Mouse (Mus musculus) CH12.LX (cell line): Measurements from ENCODE around the gene Tnfsf12. TPM values are rescaled to one million over a fixed set of nuclear protein-coding genes. Genes with fewer than 3 reads are reported as not detected.

Experiments used
- DNase-seq: peaks from one replicate; pipeline ENCODE4 v3.0.0-alpha.2; 2013; ENCODE audit errors: extremely low read depth
- H3K27ac ChIP-seq: 2 replicates; pipeline ENCODE4 v1.5.1; 2012; ENCODE audit warnings: low read depth, mild to moderate bottlenecking, control low read depth, moderate library complexity; ENCODE audit not compliant: insufficient read depth
- H3K27me3 ChIP-seq: replicated peaks from 2 replicates; pipeline ENCODE3; 2012; ENCODE audit warnings: inconsistent platforms
- H3K36me3 ChIP-seq, 2 experiments: replicated peaks in 1 of 2; 2 replicates each; pipeline versions ENCODE3 to v1.6.1; 2012; ENCODE audit warnings: inconsistent platforms in 1 of 2, low read length in 1 of 2, mild to moderate bottlenecking in 1 of 2, mixed read lengths in 1 of 2, moderate library complexity in 1 of 2; ENCODE audit not compliant: control insufficient read depth in 1 of 2, insufficient read depth in 1 of 2
- H3K4me1 ChIP-seq, 2 experiments: 2 replicates each; pipeline ENCODE4 v1.6.1; 2012; ENCODE audit warnings: inconsistent platforms in 1 of 2, moderate library complexity in 1 of 2; ENCODE audit not compliant: insufficient read depth in 2 of 2, control insufficient read depth in 1 of 2
- H3K4me2 ChIP-seq: 2 replicates; pipeline ENCODE4 v1.6.1; 2012; ENCODE audit warnings: low read depth, mild to moderate bottlenecking, control low read depth; ENCODE audit not compliant: poor library complexity, insufficient read depth, severe bottlenecking
- H3K4me3 ChIP-seq, 3 experiments: fragments of 150-350 bp in 1 of 3; sonication (generic) in 1 of 3; replicated peaks in 1 of 3; 2 replicates each; pipeline versions ENCODE3 to v1.5.1; 2011 to 2012; ENCODE audit warnings: low read depth in 2 of 3, low read length in 2 of 3, mild to moderate bottlenecking in 2 of 3, moderate library complexity in 2 of 3, control low read depth in 1 of 3, improper control_type of control experiment in 1 of 3, inconsistent platforms in 1 of 3, mixed read lengths in 1 of 3; ENCODE audit not compliant: poor library complexity in 1 of 3
- H3K79me2 ChIP-seq: replicated peaks from 2 replicates; pipeline ENCODE4 v1.6.1; 2012; ENCODE audit warnings: mild to moderate bottlenecking, moderate library complexity; ENCODE audit not compliant: control insufficient read depth, poor library complexity, insufficient read depth, severe bottlenecking; ENCODE audit errors: extremely low read depth
- H3K9ac ChIP-seq: 2 replicates; pipeline ENCODE4 v1.6.1; 2012; ENCODE audit warnings: low read depth, mild to moderate bottlenecking, control low read depth, moderate library complexity; ENCODE audit not compliant: insufficient read depth
- H3K9me3 ChIP-seq: replicated peaks from 2 replicates; pipeline ENCODE3; 2012; ENCODE audit warnings: low read length, inconsistent platforms, mixed read lengths
- BHLHE40 ChIP-seq: IDR thresholded peaks from 2 replicates; pipeline ENCODE4 v1.6.1; 2011; ENCODE audit warnings: mild to moderate bottlenecking, low read depth, low read length, improper control_type of control experiment
- CHD1 ChIP-seq: IDR thresholded peaks from 2 replicates; pipeline ENCODE4 v1.6.1; 2012; ENCODE audit warnings: low read depth, low read length, improper control_type of control experiment, inconsistent platforms
- CHD2 ChIP-seq: IDR thresholded peaks from 2 replicates; pipeline ENCODE4 v1.6.1; 2011; ENCODE audit warnings: low read length, improper control_type of control experiment
- CTCF ChIP-seq, 2 experiments: IDR thresholded peaks in 1 of 2; conservative IDR thresholded peaks in 1 of 2; 2 replicates each; pipeline ENCODE4 v1.5.1; 2011 to 2012; ENCODE audit warnings: low read depth in 2 of 2, low read length in 2 of 2, improper control_type of control experiment in 1 of 2, inconsistent platforms in 1 of 2, mild to moderate bottlenecking in 1 of 2, moderate library complexity in 1 of 2
- E2F4 ChIP-seq: IDR thresholded peaks from 2 replicates; pipeline ENCODE4 v1.6.1; 2011; ENCODE audit warnings: low read depth, low read length, improper control_type of control experiment; ENCODE audit not compliant: insufficient replicate concordance
- ELF1 ChIP-seq: IDR thresholded peaks from 2 replicates; pipeline ENCODE4 v1.6.1; 2014; ENCODE audit warnings: low read depth, mild to moderate bottlenecking, inconsistent platforms, low read length, improper control_type of control experiment
- EP300 ChIP-seq: IDR thresholded peaks from 2 replicates; pipeline ENCODE4 v1.6.1; 2011; ENCODE audit warnings: low read length, improper control_type of control experiment
- ETS1 ChIP-seq: conservative IDR thresholded peaks from 2 replicates; pipeline ENCODE4 v1.6.1; 2012; ENCODE audit warnings: low read depth, mild to moderate bottlenecking, inconsistent platforms, low read length, improper control_type of control experiment, moderate library complexity
- GABPA ChIP-seq: IDR thresholded peaks from 2 replicates; pipeline ENCODE4 v1.6.1; 2012; ENCODE audit warnings: low read depth, low read length, improper control_type of control experiment, inconsistent platforms; ENCODE audit not compliant: insufficient replicate concordance
- HCFC1 ChIP-seq: IDR thresholded peaks from 2 replicates; pipeline ENCODE4 v1.6.1; 2012; ENCODE audit warnings: low read depth, mild to moderate bottlenecking, inconsistent platforms, low read length, improper control_type of control experiment
- IRF4 ChIP-seq: IDR thresholded peaks from 2 replicates; pipeline ENCODE4 v1.6.1; 2014; ENCODE audit warnings: low read depth, mild to moderate bottlenecking, inconsistent platforms, low read length, improper control_type of control experiment
- JUN ChIP-seq: IDR thresholded peaks from 2 replicates; pipeline ENCODE4 v1.6.1; 2011; ENCODE audit warnings: low read depth, mild to moderate bottlenecking, low read length, improper control_type of control experiment, moderate library complexity; ENCODE audit not compliant: insufficient read depth
- KAT2A ChIP-seq: IDR thresholded peaks from 2 replicates; pipeline ENCODE4 v1.6.1; 2012; ENCODE audit warnings: low read length, improper control_type of control experiment, inconsistent platforms; ENCODE audit not compliant: insufficient replicate concordance
- MAFK ChIP-seq: IDR thresholded peaks from 2 replicates; pipeline ENCODE4 v1.6.1; 2011; ENCODE audit warnings: low read length, improper control_type of control experiment; ENCODE audit not compliant: insufficient replicate concordance
- MAX ChIP-seq: IDR thresholded peaks from 2 replicates; pipeline ENCODE4 v1.6.1; 2011; ENCODE audit warnings: low read length, improper control_type of control experiment
- MAZ ChIP-seq: IDR thresholded peaks from 2 replicates; pipeline ENCODE4 v1.6.1; 2012; ENCODE audit warnings: low read depth, mild to moderate bottlenecking, inconsistent platforms, low read length, improper control_type of control experiment, moderate library complexity
- MEF2A ChIP-seq: IDR thresholded peaks from 2 replicates; pipeline ENCODE4 v1.6.1; 2014; ENCODE audit warnings: low read depth, mild to moderate bottlenecking, inconsistent platforms, low read length, improper control_type of control experiment, borderline replicate concordance
- MXI1 ChIP-seq: IDR thresholded peaks from 2 replicates; pipeline ENCODE4 v1.6.1; 2011; ENCODE audit warnings: mild to moderate bottlenecking, low read depth, low read length, improper control_type of control experiment
- NELFE ChIP-seq: IDR thresholded peaks from 2 replicates; pipeline ENCODE4 v1.6.1; 2011; ENCODE audit warnings: low read depth, low read length, improper control_type of control experiment
- PAX5 ChIP-seq: IDR thresholded peaks from 2 replicates; pipeline ENCODE4 v1.6.1; 2012; ENCODE audit warnings: low read length, inconsistent platforms, mixed read lengths
- POLR2A ChIP-seq: IDR thresholded peaks from 2 replicates; pipeline ENCODE4 v1.6.1; 2011; ENCODE audit warnings: low read depth, mild to moderate bottlenecking, improper control_type of control experiment, low read length
- POLR2AphosphoS2 ChIP-seq: IDR thresholded peaks from 2 replicates; pipeline ENCODE4 v1.6.1; 2011; ENCODE audit warnings: low read depth, low read length, improper control_type of control experiment
- RCOR1 ChIP-seq: conservative IDR thresholded peaks from 2 replicates; pipeline ENCODE4 v1.6.1; 2012; ENCODE audit warnings: low read depth, mild to moderate bottlenecking, inconsistent platforms, low read length, improper control_type of control experiment
- SIN3A ChIP-seq: IDR thresholded peaks from 2 replicates; pipeline ENCODE4 v1.6.1; 2012; ENCODE audit warnings: low read length, improper control_type of control experiment, inconsistent platforms
- SMC3 ChIP-seq: IDR thresholded peaks from 2 replicates; pipeline ENCODE4 v1.6.1; 2011; ENCODE audit warnings: low read depth, low read length, improper control_type of control experiment
- TBP ChIP-seq: conservative IDR thresholded peaks from 2 replicates; pipeline ENCODE4 v1.6.1; 2011; ENCODE audit warnings: low read depth, low read length, improper control_type of control experiment
- TCF12 ChIP-seq: IDR thresholded peaks from 2 replicates; pipeline ENCODE4 v1.6.1; 2014; ENCODE audit warnings: low read depth, mild to moderate bottlenecking, inconsistent platforms, low read length, improper control_type of control experiment
- USF2 ChIP-seq: conservative IDR thresholded peaks from 2 replicates; pipeline ENCODE4 v1.6.1; 2011; ENCODE audit warnings: low read depth, low read length, improper control_type of control experiment
- ZKSCAN1 ChIP-seq: IDR thresholded peaks from 2 replicates; pipeline ENCODE4 v1.6.1; 2012; ENCODE audit warnings: low read depth, inconsistent platforms, low read length, improper control_type of control experiment, borderline replicate concordance
- ZMIZ1 ChIP-seq: IDR thresholded peaks from 2 replicates; pipeline ENCODE4 v1.6.1; 2012; ENCODE audit warnings: low read depth, mild to moderate bottlenecking, inconsistent platforms, low read length, improper control_type of control experiment
- ZNF384 ChIP-seq: IDR thresholded peaks from 2 replicates; pipeline ENCODE4 v1.6.1; 2012; ENCODE audit warnings: low read depth, low read length, improper control_type of control experiment, inconsistent platforms
- dilution Hi-C: fragments of 300-500 bp; cut with MboI; formaldehyde crosslinking; loops from 2 replicates; pipeline ENCODE4 v1.14.3; 2020; ENCODE audit warnings: low sequenced_read_pairs; ENCODE audit not compliant: extremely low pct_unique_long_range_greater_than_20kb, extremely low pct_ligation_motif_present
- in situ Hi-C: fragments of 300-500 bp; cut with MboI; formaldehyde crosslinking; loops from 3 replicates; pipeline ENCODE4 v1.14.3; 2019; ENCODE audit warnings: low sequenced_read_pairs, low pct_ligation_motif_present, low pct_unique_long_range_greater_than_20kb, mixed read lengths
- polyA plus RNA-seq: library from polyadenylated mRNA; unstranded; fragments of >175 nt; gene quantifications from 2 replicates; pipeline ENCODE4 v1.2.1, GENCODE M21; 2012; ENCODE audit warnings: low read depth; ENCODE audit not compliant: insufficient read length
- total RNA-seq, 2 experiments: library from RNA; depleted of rRNA; stranded (reverse); fragments of 300-350 nt in 1 of 2; fragments of >200 nt in 1 of 2; gene quantifications; 2 replicates each; pipeline ENCODE4 v1.2.3; 2012 to 2014

Gene Tnfsf12
- total and polyA plus RNA-seq, 3 experiments = not detected

GRCm38 (mm10) chr11:69666665-69667005 lies 29.0 kb downstream of the Tnfsf12 start:
- H3K9ac ChIP-seq = no peak overlapping the region
- H3K27me3 ChIP-seq = no peaks in the 10 kb centered on the region
- peaks cover 50% of the 10 kb centered on the region for H3K79me2 ChIP-seq
- H3K4me1 ChIP-seq = peaks cover 25 to 69% of the 10 kb centered on the region in 2 experiments
- TF ChIP-seq POLR2A = no peak
- peak; percentile 3; the same call in 1 of the 2 replicates for TF ChIP-seq CHD1
- TF ChIP-seq, all 38 proteins: peak for 1
- no peak for DNase-seq
- in situ Hi-C loops = no loop called here
- H3K27ac ChIP-seq = peak overlapping the region; percentile 55; the same call in 1 of the 2 replicates
- peaks cover 49 to 64% of the 10 kb centered on the region in 2 experiments for H3K36me3 ChIP-seq
- no peak overlapping the region for H3K4me3 ChIP-seq
- dilution Hi-C loops = no loop called here
- 0 out of 2 replicates have a peak overlapping the region, but pooled peaks have one; percentile 18 for H3K4me2 ChIP-seq
- no peaks in the 10 kb centered on the region for H3K9me3 ChIP-seq

DNA sequence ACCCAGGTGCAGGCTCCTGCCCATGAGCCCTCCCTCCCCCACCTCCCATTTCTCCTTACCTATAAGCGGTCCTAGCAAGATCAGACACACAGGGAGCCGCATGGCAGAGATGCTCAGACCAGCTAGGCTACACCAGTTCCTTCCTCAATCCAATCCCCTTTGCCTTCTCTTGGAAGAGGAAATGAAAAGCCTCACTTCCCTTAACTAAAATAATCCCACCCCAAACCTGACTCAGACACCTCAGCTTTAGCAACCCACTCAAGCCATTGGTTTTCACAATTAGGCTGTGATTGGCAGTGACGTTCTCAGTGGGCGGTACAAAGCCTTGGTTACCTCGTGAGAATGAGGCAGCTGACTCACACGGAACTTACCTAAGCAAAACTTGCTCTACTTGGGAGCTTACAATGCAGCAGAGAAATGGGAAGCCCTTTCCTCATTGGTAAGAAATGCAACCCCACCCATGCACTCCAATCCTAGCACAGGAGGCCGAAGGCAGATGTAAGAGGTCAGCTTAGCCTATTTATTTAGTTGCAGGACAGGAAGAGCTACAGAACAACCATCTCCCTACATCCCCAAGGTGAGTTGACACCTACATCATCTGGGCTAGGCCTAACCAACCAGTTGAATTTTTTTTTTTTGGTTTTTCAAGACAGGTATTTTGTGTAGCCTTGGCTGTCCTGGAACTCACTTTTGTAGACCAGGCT lies 29.5 kb downstream of the Tnfsf12 start, which contains the start of gene Cd68:
TSS of gene Cd68 (minus strand) at position 193 of the 704 bp plus-strand sequence.
- H3K4me2 ChIP-seq = peak within 1 kb of the TSS; percentile 65; the same call in 1 of the 2 replicates
- in situ Hi-C loops = no loop called here
- peak; percentile 100 for DNase-seq
- H3K9ac ChIP-seq = peak within 1 kb of the TSS; percentile 6; the same call in 1 of the 2 replicates
- peaks cover 49 to 61% of the 10 kb centered on the region in 2 experiments for H3K36me3 ChIP-seq
- H3K27me3 ChIP-seq = no peaks in the 10 kb centered on the region
- H3K4me1 ChIP-seq = peaks cover 25 to 74% of the 10 kb centered on the region in 2 experiments
- dilution Hi-C loops = no loop called here
- H3K4me3 ChIP-seq = peak within 1 kb of the TSS; percentile 42 to 70 (median 66)
- H3K79me2 ChIP-seq = peaks cover 50% of the 10 kb centered on the region
- peak within 1 kb of the TSS; percentile 95 for H3K27ac ChIP-seq
- no peaks in the 10 kb centered on the region for H3K9me3 ChIP-seq
- TF ChIP-seq IRF4 (peak; percentile 89), EP300 (peak; percentile 83), GABPA (no peak), KAT2A (0 out of 2 replicates have a peak, but pooled peaks have one; percentile 39), CTCF (conservative IDR thresholded peaks at IDR 0.05 in 1 of 2, IDR thresholded peaks at IDR 0.05 in 1 of 2; ENCODE audit: low read depth in 2 of 2, low read length in 2 of 2) (no peak), CHD2 (peak; percentile 90), RCOR1 (peak; percentile 76), SIN3A (peak; percentile 88), USF2 (no peak; the same call in 1 of the 2 replicates), MAZ (no peak; the same call in 1 of the 2 replicates), BHLHE40 (peak; percentile 75), ETS1 (0 out of 2 replicates have a peak, but pooled peaks have one; percentile 68), ELF1 (peak; percentile 74), POLR2A (peak; percentile 85), MAFK (peak; percentile 87), ZNF384 (peak; percentile 54; the same call in 1 of the 2 replicates), TBP (peak; percentile 65; the same call in 1 of the 2 replicates), ZMIZ1 (peak; percentile 93; the same call in 1 of the 2 replicates), ZKSCAN1 (no peak), E2F4 (0 out of 2 replicates have a peak, but pooled peaks have one; percentile 52), NELFE (peak; percentile 37; the same call in 1 of the 2 replicates), MEF2A (peak; percentile 76), HCFC1 (peak; percentile 57), JUN (peak; percentile 60; the same call in 1 of the 2 replicates), PAX5 (no peak), MXI1 (peak; percentile 77), POLR2AphosphoS2 (peak; percentile 100), SMC3 (no peak; the same call in 1 of the 2 replicates), TCF12 (peak; percentile 57; the same call in 1 of the 2 replicates), MAX (peak; percentile 83)
